Mouse (Mus musculus) stomach, embryonic 14.5 days (tissue): ENCODE measurements around the gene Pigo. TPM values are rescaled to one million over a fixed set of nuclear protein-coding genes. Genes with fewer than 3 reads are reported as not detected.

Source experiments
- ATAC-seq: fragments of 200-750 bp; cut with Nextera tagmentation; 2 replicates; pipeline ENCODE4 v1.8.0; 2017; ENCODE audit warnings: low read depth, moderate TSS enrichment; ENCODE audit not compliant: insufficient number of reproducible peaks, insufficient read depth, low FRiP score
- H3K27ac ChIP-seq: fragments of 300-500 bp; sonication (generic); 2 replicates; pipeline ENCODE4 v1.5.1; 2014; ENCODE audit warnings: mild to moderate bottlenecking, low read length, moderate library complexity, mixed read lengths
- H3K27me3 ChIP-seq: fragments of 300-500 bp; sonication (generic); 2 replicates; pipeline ENCODE4 v1.6.1; 2014; ENCODE audit warnings: low read length, control low read depth, mixed read lengths; ENCODE audit not compliant: control insufficient read depth, insufficient read depth
- H3K36me3 ChIP-seq: fragments of 300-500 bp; sonication (generic); 2 replicates; pipeline ENCODE4 v1.6.1; 2014; ENCODE audit warnings: mild to moderate bottlenecking, control low read depth, low read length, moderate library complexity, mixed read lengths; ENCODE audit not compliant: control insufficient read depth, insufficient read depth
- H3K4me1 ChIP-seq: fragments of 300-500 bp; sonication (generic); 2 replicates; pipeline ENCODE4 v1.6.1; 2014; ENCODE audit warnings: low read length, control low read depth, mixed read lengths; ENCODE audit not compliant: control insufficient read depth, insufficient read depth
- H3K4me2 ChIP-seq: fragments of 300-500 bp; sonication (generic); replicated peaks from 2 replicates; pipeline ENCODE4 v1.6.1; 2014; ENCODE audit warnings: low read depth, low read length, control low read depth
- H3K4me3 ChIP-seq: fragments of 300-500 bp; sonication (generic); 2 replicates; pipeline ENCODE4 v1.5.1; 2014; ENCODE audit warnings: low read depth, low read length, control low read depth
- H3K9ac ChIP-seq: fragments of 300-500 bp; sonication (generic); replicated peaks from 2 replicates; pipeline ENCODE4 v1.6.1; 2014; ENCODE audit warnings: low read depth, mild to moderate bottlenecking, control low read depth, low read length, moderate library complexity, mixed read lengths
- H3K9me3 ChIP-seq: fragments of 300-500 bp; sonication (generic); 2 replicates; pipeline ENCODE4 v1.6.1; 2016; ENCODE audit warnings: low read depth, low read length, control low read depth; ENCODE audit not compliant: control insufficient read depth
- WGBS: fragments of 180-500 bp; shearing (Covaris S2); extraction: QIAGEN DNeasy Blood & Tissue Kit; methylation state at CpG from one replicate; pipeline ENCODE4 v1.1.7; 2014; 5-methylcytosine and 5-hydroxymethylcytosine counted together
- polyA plus RNA-seq: library from polyadenylated mRNA; unstranded; fragments of >200 nt; fragmentation: Nextera tagmentation; extraction: Ambion mirVana; gene quantifications from 2 replicates; pipeline ENCODE4 v1.2.1, GENCODE M21; 2014

Pigo gene
- polyA plus RNA-seq, 1 experiment from 2014 or later, result 21.3 TPM

DNA sequence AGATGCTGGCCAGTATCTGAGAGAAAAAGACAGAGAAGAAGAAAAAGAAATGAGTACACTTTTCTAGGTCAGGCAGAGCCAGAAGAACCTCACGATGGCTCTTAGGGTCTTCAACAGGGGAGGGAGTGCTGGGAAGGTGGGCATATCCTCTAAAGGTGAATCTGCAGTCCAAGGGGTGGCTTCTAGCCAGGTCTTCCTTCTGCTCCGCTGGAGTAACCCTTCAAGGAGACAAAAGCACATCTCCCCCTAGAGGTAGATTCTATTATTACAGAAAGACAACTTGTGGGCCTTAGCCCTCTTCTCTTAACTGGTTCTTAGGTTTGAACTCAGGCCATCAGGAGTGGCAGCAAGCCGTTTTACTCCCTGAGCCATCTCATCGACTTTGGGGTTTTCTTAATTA, 27.0 kb upstream of the Pigo start:
- H3K4me3 ChIP-seq, result no peak overlapping the region
- 14% methylated on average over 4 of the region's 4 CpGs for WGBS
- no peak for ATAC-seq

DNA sequence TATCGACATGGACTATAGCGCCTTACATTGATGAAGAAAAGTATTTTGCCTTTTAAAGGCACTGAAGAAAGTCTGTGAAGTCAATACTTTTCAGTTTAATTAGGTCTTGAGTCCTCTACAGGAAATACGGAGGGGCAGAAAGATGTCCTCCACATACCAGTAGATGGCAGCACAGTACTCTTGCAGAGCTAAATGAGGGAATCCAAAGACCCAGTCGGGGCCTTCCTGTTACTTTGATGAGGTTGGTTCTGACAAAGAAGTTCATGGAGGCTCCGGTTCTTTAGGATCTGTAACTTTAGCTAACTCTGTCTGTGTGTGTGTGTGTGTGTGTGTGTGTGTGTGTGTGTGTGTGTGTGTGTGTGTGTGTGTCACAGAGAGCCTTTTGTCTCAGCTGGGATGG, 21.6 kb upstream of the Pigo start:
- H3K9me3 ChIP-seq, result no peaks in the 10 kb centered on the region
- H3K4me1 ChIP-seq, result peaks cover 19% of the 10 kb centered on the region
- WGBS, result 6% methylated on average over 5 of the region's 5 CpGs
- no peak overlapping the region for H3K9ac ChIP-seq
- no peaks in the 10 kb centered on the region for H3K27me3 ChIP-seq
- no peak overlapping the region for H3K27ac ChIP-seq
- H3K36me3 ChIP-seq, result no peaks in the 10 kb centered on the region
- H3K4me2 ChIP-seq, result 0 out of 2 replicates have a peak overlapping the region, but pooled peaks have one; percentile 10
- H3K4me3 ChIP-seq, result no peak overlapping the region
- ATAC-seq, result no peak

More for the DNA sequence above, 27.0 kb upstream of the Pigo start:
- no peak overlapping the region for H3K4me2 ChIP-seq
- no peaks in the 10 kb centered on the region for H3K27me3 ChIP-seq
- no peak overlapping the region for H3K27ac ChIP-seq
- no peak overlapping the region for H3K9ac ChIP-seq
- H3K36me3 ChIP-seq, result no peaks in the 10 kb centered on the region
- H3K4me1 ChIP-seq, result no peaks in the 10 kb centered on the region
- H3K9me3 ChIP-seq, result no peaks in the 10 kb centered on the region

DNA sequence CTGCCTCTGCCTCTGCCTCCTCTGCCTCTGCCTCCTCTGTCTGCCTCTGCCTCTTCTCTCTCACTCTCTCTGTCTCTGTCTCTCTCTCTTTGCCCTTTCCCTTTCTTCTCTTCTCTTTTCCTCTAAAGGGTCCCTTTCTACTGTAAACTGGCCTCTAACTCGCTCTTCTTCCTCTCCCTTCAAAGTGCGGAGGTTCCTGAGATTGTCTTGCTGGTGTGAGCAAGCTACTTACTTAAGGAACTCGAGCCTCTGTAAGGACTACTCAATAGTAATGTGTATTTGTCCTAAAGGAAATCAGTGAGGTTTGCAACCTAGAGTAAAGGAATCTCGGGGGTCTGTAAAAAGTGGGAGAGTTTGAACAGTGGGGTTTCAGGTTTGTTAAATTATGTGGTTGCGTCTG, 21.0 kb upstream of the Pigo start:
- Histone ChIP-seq H3K36me3 (no peaks in the 10 kb centered on the region), H3K4me1 (peaks cover 19% of the 10 kb centered on the region), H3K9ac (no peak overlapping the region), H3K9me3 (no peaks in the 10 kb centered on the region), H3K4me2 (peak overlapping the region; percentile 10; the same call in 1 of the 2 replicates), H3K27me3 (no peaks in the 10 kb centered on the region), H3K4me3 (no peak overlapping the region), H3K27ac (no peak overlapping the region)
- ATAC-seq, result no peak
- 51% methylated on average over 5 of the region's 5 CpGs for WGBS

DNA sequence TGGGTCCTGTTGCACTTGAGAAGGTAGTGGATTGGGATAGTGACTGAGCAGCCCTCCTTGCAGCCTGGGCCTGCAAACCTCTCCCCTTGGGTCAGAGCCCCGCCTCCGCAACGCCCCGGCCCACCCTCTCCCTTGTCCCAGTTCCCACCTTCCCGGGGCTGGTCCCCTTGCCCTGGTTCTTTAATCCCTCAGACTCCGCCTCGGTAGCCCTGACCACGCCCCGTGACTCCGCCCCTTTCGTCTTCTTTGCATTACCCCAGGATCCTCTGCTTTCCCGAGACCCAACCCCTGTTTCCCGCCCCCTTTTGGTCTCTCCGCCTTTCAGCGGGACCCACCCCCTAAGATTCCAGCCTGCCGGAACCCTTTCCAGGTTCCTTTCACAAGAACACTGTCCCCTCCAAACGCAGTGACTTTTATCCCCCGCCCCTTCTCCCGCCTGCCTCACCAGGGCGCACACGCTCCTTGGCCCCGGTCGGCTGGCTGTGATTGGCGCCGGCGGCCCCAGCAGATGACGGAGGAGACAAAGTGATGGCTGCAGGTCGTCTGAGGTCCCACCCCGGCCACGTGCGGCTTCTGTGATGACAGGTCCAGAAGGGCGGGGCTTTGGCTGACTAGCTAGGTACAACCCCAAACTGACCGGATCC, 20.2 kb upstream of the Pigo start, which contains the start of gene Fam214b:
TSS of gene Fam214b (minus strand) at position 562 of the 644 bp plus-strand sequence.
- peak within 1 kb of the TSS; percentile 47 for H3K4me3 ChIP-seq
- peak within 1 kb of the TSS; percentile 72 for H3K4me2 ChIP-seq
- peak within 1 kb of the TSS; percentile 30; the same call in 1 of the 2 replicates for H3K9ac ChIP-seq
- peak within 1 kb of the TSS; percentile 52; the same call in 1 of the 2 replicates for H3K27ac ChIP-seq
- peak; percentile 95 for ATAC-seq
- peaks cover 19% of the 10 kb centered on the region for H3K4me1 ChIP-seq
- WGBS, result under 1% methylated on average over 33 of the region's 33 CpGs
- H3K9me3 ChIP-seq, result no peaks in the 10 kb centered on the region
- no peaks in the 10 kb centered on the region for H3K36me3 ChIP-seq
- H3K27me3 ChIP-seq, result no peaks in the 10 kb centered on the region

DNA sequence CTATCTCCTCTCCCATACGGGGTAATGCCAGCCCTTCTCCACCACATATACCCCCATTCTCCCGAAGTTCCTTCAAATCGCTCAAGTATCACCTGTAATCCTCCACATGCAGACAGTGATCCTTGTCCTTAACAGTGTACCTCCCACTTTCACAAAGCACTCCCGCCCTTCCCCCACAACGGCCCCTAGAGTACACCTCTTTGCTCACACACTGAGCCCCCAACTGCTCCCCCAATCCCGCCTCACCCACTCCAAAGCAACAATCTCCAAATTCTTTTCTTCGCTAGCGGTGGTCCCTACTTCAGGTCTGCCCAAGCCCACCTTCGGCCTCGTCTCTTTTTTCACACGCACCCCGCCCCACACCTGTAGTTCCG, 19.7 kb upstream of the Pigo start:
- Histone ChIP-seq H3K27me3 (no peaks in the 10 kb centered on the region), H3K9me3 (no peaks in the 10 kb centered on the region), H3K36me3 (no peaks in the 10 kb centered on the region), H3K27ac (peak overlapping the region; percentile 52; the same call in 1 of the 2 replicates), H3K4me1 (peaks cover 19% of the 10 kb centered on the region), H3K9ac (no peak overlapping the region; the same call in 1 of the 2 replicates), H3K4me3 (peak overlapping the region; percentile 47), H3K4me2 (peak overlapping the region; percentile 72)
- no peak; the same call in 1 of the 2 replicates for ATAC-seq
- 5% methylated on average over 13 of the region's 13 CpGs for WGBS

DNA sequence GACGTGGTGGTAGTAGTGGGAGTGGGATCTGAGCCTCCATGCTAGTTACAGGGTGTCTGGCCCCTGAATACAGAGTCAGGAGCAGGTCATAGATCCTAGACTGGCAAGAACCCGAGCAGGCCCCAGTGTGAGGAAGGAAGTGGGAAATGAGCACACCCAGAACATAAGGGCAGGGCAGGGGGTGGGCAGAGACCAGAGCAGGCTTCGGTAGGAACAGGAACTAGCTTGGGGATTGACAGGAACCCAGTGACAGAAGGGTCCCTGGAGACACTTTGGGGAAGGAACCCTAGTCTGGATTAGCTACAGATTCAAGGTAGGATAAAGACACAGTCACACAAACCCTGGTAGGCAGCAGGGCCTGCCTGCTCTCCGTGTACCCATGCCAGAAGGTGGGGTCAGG, 19.1 kb upstream of the Pigo start:
- H3K27me3 ChIP-seq, result no peaks in the 10 kb centered on the region
- peak overlapping the region; percentile 72 for H3K4me2 ChIP-seq
- no peaks in the 10 kb centered on the region for H3K9me3 ChIP-seq
- no peak for ATAC-seq
- H3K27ac ChIP-seq, result peak overlapping the region; percentile 52
- no peak overlapping the region for H3K9ac ChIP-seq
- peak overlapping the region; percentile 47; the same call in 1 of the 2 replicates for H3K4me3 ChIP-seq
- no peaks in the 10 kb centered on the region for H3K36me3 ChIP-seq
- 23% methylated on average over 4 of the region's 4 CpGs for WGBS
- peaks cover 19% of the 10 kb centered on the region for H3K4me1 ChIP-seq

DNA sequence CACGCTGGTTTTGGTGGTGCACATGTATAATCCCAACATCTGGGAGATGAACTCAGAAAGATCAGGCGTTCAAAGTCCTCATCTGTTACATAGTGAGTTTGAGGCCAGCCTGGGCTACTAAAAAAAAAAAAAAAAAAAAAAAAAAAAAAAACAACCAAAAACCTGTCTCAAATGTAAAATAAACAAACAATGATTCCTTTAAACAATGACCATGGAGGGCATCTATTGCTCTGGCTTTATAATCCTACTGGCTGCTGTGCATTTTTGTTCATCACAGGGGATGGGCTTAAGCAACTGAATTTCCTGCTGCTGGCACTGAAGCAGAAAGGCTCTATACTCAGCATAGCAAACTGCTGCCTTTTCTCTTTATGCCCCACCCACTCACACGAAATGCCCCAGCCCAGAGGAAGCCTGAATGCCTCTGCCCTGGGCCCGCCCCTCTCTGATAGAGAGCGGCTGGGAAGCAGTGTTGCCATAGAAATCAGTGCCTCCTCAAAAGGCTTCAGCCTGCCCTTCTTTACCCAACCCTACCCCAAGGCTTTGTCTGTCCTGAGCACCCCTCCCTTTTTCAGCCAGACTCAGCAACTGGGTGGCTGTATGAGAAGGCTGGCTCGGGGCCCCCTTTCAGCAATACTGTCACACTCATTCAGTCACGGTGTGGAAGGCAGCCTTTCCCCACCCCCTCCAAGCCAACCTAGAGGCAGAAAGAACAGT, 18.2 kb upstream of the Pigo start:
- Histone ChIP-seq H3K4me3 (no peak overlapping the region), H3K27ac (peak overlapping the region; percentile 52), H3K9me3 (no peaks in the 10 kb centered on the region), H3K9ac (no peak overlapping the region), H3K27me3 (no peaks in the 10 kb centered on the region), H3K4me1 (peaks cover 26% of the 10 kb centered on the region), H3K36me3 (no peaks in the 10 kb centered on the region), H3K4me2 (peak overlapping the region; percentile 72)
- WGBS, result 16% methylated on average over 7 of the region's 7 CpGs
- ATAC-seq, result peak; percentile 4

DNA sequence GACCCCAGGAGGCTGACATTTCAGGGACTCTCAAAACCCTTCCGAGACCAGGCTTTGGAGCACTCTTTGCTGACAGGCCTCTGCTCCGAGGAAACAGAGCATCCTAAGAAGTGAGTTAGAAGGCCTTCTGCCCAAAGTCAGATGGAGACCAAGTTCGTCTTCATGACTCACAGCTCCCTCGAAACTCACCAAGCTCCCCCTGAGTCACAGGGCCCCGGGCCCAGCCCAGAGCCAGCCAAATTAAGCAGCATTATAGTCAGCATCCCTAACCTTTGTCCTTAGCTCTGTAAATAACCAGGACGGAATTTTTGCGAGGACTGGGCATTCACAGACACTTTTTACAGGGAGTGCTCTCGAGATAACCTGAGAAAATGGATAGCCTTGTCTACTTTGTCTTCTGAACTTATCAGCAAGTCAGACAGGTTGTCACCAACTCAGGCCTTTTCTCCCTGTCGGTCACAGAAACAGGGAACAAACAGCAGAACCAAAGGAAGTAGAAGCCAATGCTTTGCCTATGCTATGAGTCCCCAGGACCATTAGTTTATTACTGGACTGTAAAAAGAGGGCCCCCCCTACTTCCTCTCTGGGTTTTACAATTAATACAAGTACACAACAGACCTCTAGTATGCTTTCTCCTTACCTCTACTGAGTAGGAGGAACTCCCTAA, 15.4 kb upstream of the Pigo start:
- no peak overlapping the region for H3K4me2 ChIP-seq
- H3K4me1 ChIP-seq, result peaks cover 24% of the 10 kb centered on the region
- H3K4me3 ChIP-seq, result no peak overlapping the region
- no peaks in the 10 kb centered on the region for H3K9me3 ChIP-seq
- 59% methylated on average over 9 of the region's 9 CpGs for WGBS
- H3K36me3 ChIP-seq, result peaks cover 6% of the 10 kb centered on the region; the same call in 1 of the 2 replicates
- H3K27ac ChIP-seq, result 0 out of 2 replicates have a peak overlapping the region, but pooled peaks have one; percentile 33
- ATAC-seq, result no peak
- no peak overlapping the region for H3K9ac ChIP-seq
- no peaks in the 10 kb centered on the region for H3K27me3 ChIP-seq
